Mouse (Mus musculus): ENCODE data around the gene Arl3. TPM values are rescaled to one million over a fixed set of nuclear protein-coding genes. Genes with fewer than 3 reads are reported as not detected.

Arl3 gene
- polyA plus RNA-seq, 1 experiment from 2014 or later: 85.4 TPM

- Histone ChIP-seq H3K4me1 (ENCODE audit: insufficient read depth) (peaks cover 27% of the 10 kb centered on the region), H3K4me2 (peak overlapping the region; percentile 50), H3K36me3 (ENCODE audit: insufficient read depth) (peaks cover 38% of the 10 kb centered on the region), H3K27me3 (ENCODE audit: insufficient read depth, low read length) (no peaks in the 10 kb centered on the region), H3K9me3 (ENCODE audit: low read depth, low read length) (no peaks in the 10 kb centered on the region), H3K27ac (ENCODE audit: low read depth) (peak overlapping the region; percentile 61), H3K9ac (no peak overlapping the region; the same call in 1 of the 2 replicates), H3K4me3 (ENCODE audit: low read depth, low read length) (0 out of 2 replicates have a peak overlapping the region, but pooled peaks have one; percentile 14)
- TF ChIP-seq CTCF (IDR thresholded peaks at IDR 0.05; ENCODE audit: low read depth): no peak
- peak; percentile 88 for ATAC-seq (ENCODE audit: insufficient read depth)
- peak; percentile 82 for DNase-seq
- WGBS: 0% methylated on average over 13 of the region's 13 CpGs
These were observed 54.6 kb downstream of the Arl3 start for GRCm38 (mm10) chr19:46518352-46518787.

GRCm38 (mm10) chr19:46517529-46518351 lies 55.3 kb downstream of the Arl3 start:
- 28% methylated on average over 11 of the region's 14 CpGs for WGBS
- no peak overlapping the region for H3K9ac ChIP-seq
- no peak overlapping the region for H3K4me3 ChIP-seq (ENCODE audit: low read depth, low read length)
- peaks cover 24% of the 10 kb centered on the region for H3K4me1 ChIP-seq (ENCODE audit: insufficient read depth)
- peak; percentile 73 for ATAC-seq (ENCODE audit: insufficient read depth)
- H3K27ac ChIP-seq (ENCODE audit: low read depth): peak overlapping the region; percentile 61; the same call in 1 of the 2 replicates
- DNase-seq: peak; percentile 78
- peaks cover 45% of the 10 kb centered on the region for H3K36me3 ChIP-seq (ENCODE audit: insufficient read depth)
- no peak for TF ChIP-seq CTCF (IDR thresholded peaks at IDR 0.05; ENCODE audit: low read depth)
- H3K27me3 ChIP-seq (ENCODE audit: insufficient read depth, low read length): no peaks in the 10 kb centered on the region
- no peaks in the 10 kb centered on the region for H3K9me3 ChIP-seq (ENCODE audit: low read depth, low read length)
- peak overlapping the region; percentile 50 for H3K4me2 ChIP-seq

- H3K4me2 ChIP-seq: no peak overlapping the region
- ATAC-seq (ENCODE audit: insufficient read depth): no peak
- WGBS: 54% methylated on average over 3 of the region's 3 CpGs
- no peak overlapping the region for H3K9ac ChIP-seq
- H3K27ac ChIP-seq (ENCODE audit: low read depth): peak overlapping the region; percentile 61; the same call in 1 of the 2 replicates
- peaks cover 24% of the 10 kb centered on the region for H3K4me1 ChIP-seq (ENCODE audit: insufficient read depth)
- H3K36me3 ChIP-seq (ENCODE audit: insufficient read depth): peaks cover 53% of the 10 kb centered on the region
- H3K4me3 ChIP-seq (ENCODE audit: low read depth, low read length): no peak overlapping the region
- no peaks in the 10 kb centered on the region for H3K9me3 ChIP-seq (ENCODE audit: low read depth, low read length)
- H3K27me3 ChIP-seq (ENCODE audit: insufficient read depth, low read length): no peaks in the 10 kb centered on the region
- TF ChIP-seq CTCF (IDR thresholded peaks at IDR 0.05; ENCODE audit: low read depth): no peak
- peak; percentile 24 for DNase-seq
These were observed 56.1 kb downstream of the Arl3 start for GRCm38 (mm10) chr19:46516667-46517528.

- Histone ChIP-seq H3K4me3 (ENCODE audit: low read depth, low read length) (no peak overlapping the region), H3K27me3 (ENCODE audit: insufficient read depth, low read length) (no peaks in the 10 kb centered on the region), H3K4me1 (ENCODE audit: insufficient read depth) (peaks cover 26% of the 10 kb centered on the region), H3K9me3 (ENCODE audit: low read depth, low read length) (no peaks in the 10 kb centered on the region), H3K4me2 (no peak overlapping the region), H3K27ac (ENCODE audit: low read depth) (no peak overlapping the region), H3K9ac (no peak overlapping the region), H3K36me3 (ENCODE audit: insufficient read depth) (peaks cover 64% of the 10 kb centered on the region)
- DNase-seq (no peak), ATAC-seq (ENCODE audit: insufficient read depth) (no peak)
- 86% methylated on average over 24 of the region's 24 CpGs for WGBS
- TF ChIP-seq CTCF (IDR thresholded peaks at IDR 0.05; ENCODE audit: low read depth): no peak
These were observed 57.6 kb downstream of the Arl3 start for GRCm38 (mm10) chr19:46515287-46515821.

- no peaks in the 10 kb centered on the region for H3K27me3 ChIP-seq (ENCODE audit: insufficient read depth, low read length)
- H3K27ac ChIP-seq (ENCODE audit: low read depth): no peak overlapping the region
- no peak overlapping the region for H3K9ac ChIP-seq
- no peak for DNase-seq
- 77% methylated on average over 12 of the region's 12 CpGs for WGBS
- no peak for ATAC-seq (ENCODE audit: insufficient read depth)
- peaks cover 73% of the 10 kb centered on the region for H3K36me3 ChIP-seq (ENCODE audit: insufficient read depth)
- no peak overlapping the region for H3K4me2 ChIP-seq
- no peak overlapping the region for H3K4me3 ChIP-seq (ENCODE audit: low read depth, low read length)
- TF ChIP-seq CTCF (IDR thresholded peaks at IDR 0.05; ENCODE audit: low read depth): no peak
- H3K9me3 ChIP-seq (ENCODE audit: low read depth, low read length): no peaks in the 10 kb centered on the region
- H3K4me1 ChIP-seq (ENCODE audit: insufficient read depth): peaks cover 28% of the 10 kb centered on the region
These were observed 58.6 kb downstream of the Arl3 start for GRCm38 (mm10) chr19:46514387-46514786.

- Histone ChIP-seq H3K4me2 (no peak overlapping the region), H3K27me3 (ENCODE audit: insufficient read depth, low read length) (no peaks in the 10 kb centered on the region), H3K9ac (no peak overlapping the region), H3K27ac (ENCODE audit: low read depth) (peak overlapping the region; percentile 38), H3K9me3 (ENCODE audit: low read depth, low read length) (no peaks in the 10 kb centered on the region), H3K4me1 (ENCODE audit: insufficient read depth) (peaks cover 24% of the 10 kb centered on the region), H3K4me3 (ENCODE audit: low read depth, low read length) (no peak overlapping the region), H3K36me3 (ENCODE audit: insufficient read depth) (peaks cover 94% of the 10 kb centered on the region)
- DNase-seq (peak; percentile 43), ATAC-seq (ENCODE audit: insufficient read depth) (0 out of 2 replicates have a peak, but pooled peaks have one; percentile 26)
- TF ChIP-seq CTCF (IDR thresholded peaks at IDR 0.05; ENCODE audit: low read depth): no peak
- 67% methylated on average over 10 of the region's 10 CpGs for WGBS
These were observed 61.7 kb downstream of the Arl3 start for GRCm38 (mm10) chr19:46511263-46511662.

Data from lung, embryonic 14.5 days (tissue).